Mouse (Mus musculus) bone marrow macrophage, adult 2 months (primary cell): Measurements from ENCODE around the gene Zfp59.
"Not testable (repeated sequence)": the region's sequence is repeated elsewhere in the genome, so short reads cannot be mapped to it uniquely, and the experiment has no call there.

Experiments used
- CTCF ChIP-seq: IDR thresholded peaks from 2 replicates; pipeline ENCODE4 v1.5.1; 2012; ENCODE audit warnings: low read depth, mild to moderate bottlenecking, low read length, moderate library complexity
- POLR2A ChIP-seq: IDR thresholded peaks from 2 replicates; pipeline ENCODE4 v1.6.1; 2012; ENCODE audit warnings: mild to moderate bottlenecking, low read depth, low read length, borderline replicate concordance

- TF ChIP-seq CTCF, POLR2A: not testable (repeated sequence)
Observed at GRCm38 (mm10) chr7:27806896-27807295, 31.5 kb upstream of the Zfp59 start, which contains the start of gene Zfp626.
